Mouse (Mus musculus): Measurements from ENCODE around the gene Mlxipl. TPM values are rescaled to one million over a fixed set of nuclear protein-coding genes. Genes with fewer than 3 reads are reported as not detected.
A peak's percentile ranks its signal among the peaks of the same experiment; 100 is the strongest.

The Mlxipl gene
- total and polyA plus RNA-seq, 3 experiments = 24.2 to 49.0 (median 25.9) TPM

DNA sequence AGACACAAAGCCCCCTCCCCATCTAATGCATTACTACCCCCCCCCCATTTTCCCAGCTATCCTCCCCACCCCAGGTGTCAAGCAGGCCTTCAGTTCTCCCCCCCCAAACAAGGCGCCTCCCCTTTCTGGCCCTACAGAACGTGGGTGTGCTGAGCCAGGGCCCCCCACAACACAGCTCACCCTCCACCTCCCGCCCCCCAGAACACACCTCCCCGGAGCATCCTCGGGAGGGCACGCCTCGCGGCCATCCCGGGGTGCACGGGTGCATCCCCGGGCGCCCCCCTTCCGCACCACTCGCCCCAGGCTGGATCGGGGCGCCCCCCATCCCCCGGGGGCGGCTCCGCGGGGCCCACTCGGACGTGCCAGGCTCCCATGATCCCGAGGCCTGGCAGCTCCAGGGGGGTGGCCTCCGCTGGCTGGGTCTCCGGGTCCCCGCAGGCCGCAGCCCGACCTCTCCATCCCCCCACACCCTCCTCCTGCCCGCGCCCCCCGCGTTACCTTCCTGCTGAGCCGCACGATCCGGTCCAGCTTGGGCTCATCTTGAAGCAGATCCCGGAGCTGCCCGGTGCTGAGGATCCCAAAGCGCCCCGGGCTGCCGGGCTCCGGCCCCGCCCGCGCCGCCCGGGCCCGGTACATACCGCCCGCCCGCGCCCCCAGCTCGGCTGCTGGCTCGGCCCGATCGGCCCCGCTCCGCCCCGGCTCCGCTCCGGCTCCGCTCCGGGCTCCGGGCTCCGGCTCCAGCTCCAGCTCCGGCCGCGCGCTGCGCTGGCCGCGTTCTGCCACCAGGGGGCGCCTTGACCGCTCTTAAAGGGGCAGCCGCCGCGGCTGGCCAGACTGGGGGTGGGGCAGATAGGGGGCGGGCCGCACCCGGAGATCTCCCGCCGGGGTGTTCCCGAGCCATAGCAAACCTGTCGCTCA lies 11.9 kb upstream of the Mlxipl start, which contains the start of gene Vps37d:
TSS of gene Vps37d (minus strand) at position 703 of the 918 bp plus-strand sequence.
- no peaks in the 10 kb centered on the region for H3K36me3 ChIP-seq (ENCODE audit: control insufficient read depth, insufficient read depth, low read length)
- H3K4me1 ChIP-seq (ENCODE audit: control insufficient read depth, insufficient read depth, low read length) = no peaks in the 10 kb centered on the region
- peak; percentile 79 for TF ChIP-seq CTCF (IDR thresholded peaks at IDR 0.05)
- TF ChIP-seq POLR2A (IDR thresholded peaks at IDR 0.05; ENCODE audit: insufficient read depth, low read depth, low read length) = no peak
- peak within 1 kb of the TSS; percentile 48 for H3K27ac ChIP-seq
- H3K27me3 ChIP-seq (ENCODE audit: control insufficient read depth, insufficient read depth, low read length) = no peaks in the 10 kb centered on the region
- 1% methylated on average over 74 of the region's 83 CpGs for WGBS
- peak within 1 kb of the TSS; percentile 74 for H3K9ac ChIP-seq (ENCODE audit: low read depth, low read length)
- peak within 1 kb of the TSS; percentile 68 for H3K4me3 ChIP-seq
- intact Hi-C loops (cut with DNase I) = loop anchor here (1.0 kb wide), 1 partner anchor 113 kb away; no protein-coding TSS in a partner anchor
- peak; percentile 92 to 98 for DNase-seq
- H3K79me2 ChIP-seq (replicated peaks; ENCODE audit: control insufficient read depth, insufficient read depth, low read length) = no peaks in the 10 kb centered on the region

DNA sequence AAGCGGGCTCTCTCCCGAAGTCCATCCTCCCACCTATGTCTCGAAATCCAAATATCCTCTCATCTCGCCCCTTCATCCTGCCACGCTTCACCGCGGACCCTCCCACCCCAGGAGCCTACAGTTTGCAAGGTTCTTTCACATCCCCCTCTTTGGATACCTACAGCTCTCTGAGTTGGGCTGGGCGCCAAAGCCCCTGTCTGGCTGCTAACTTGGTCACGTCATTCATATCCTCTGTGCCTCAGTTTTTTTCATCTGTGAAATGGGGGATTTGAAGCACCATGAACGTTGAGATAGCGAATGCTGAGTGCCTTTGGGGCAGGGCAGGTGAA lies 11.2 kb upstream of the Mlxipl start:
- no peak overlapping the region for H3K27ac ChIP-seq
- no peak for TF ChIP-seq EP300 (IDR thresholded peaks at IDR 0.05; ENCODE audit: insufficient read depth, low read depth, low read length)
- no peak for TF ChIP-seq CTCF (IDR thresholded peaks at IDR 0.05)
- TF ChIP-seq POLR2A (IDR thresholded peaks at IDR 0.05; ENCODE audit: insufficient read depth, low read depth, low read length) = no peak
- H3K4me1 ChIP-seq (ENCODE audit: control insufficient read depth, insufficient read depth, low read length) = no peaks in the 10 kb centered on the region
- H3K9ac ChIP-seq (ENCODE audit: low read depth, low read length) = no peak overlapping the region
- no peak for DNase-seq
- intact Hi-C loops (cut with DNase I) = loop anchor here (1.0 kb wide), 1 partner anchor 113 kb away; no protein-coding TSS in a partner anchor
- no peaks in the 10 kb centered on the region for H3K27me3 ChIP-seq (ENCODE audit: control insufficient read depth, insufficient read depth, low read length)
- WGBS = 2% methylated on average over 11 of the region's 11 CpGs
- H3K4me3 ChIP-seq = peak overlapping the region; percentile 68
- H3K36me3 ChIP-seq (ENCODE audit: control insufficient read depth, insufficient read depth, low read length) = no peaks in the 10 kb centered on the region
- no peaks in the 10 kb centered on the region for H3K79me2 ChIP-seq (replicated peaks; ENCODE audit: control insufficient read depth, insufficient read depth, low read length)

DNA sequence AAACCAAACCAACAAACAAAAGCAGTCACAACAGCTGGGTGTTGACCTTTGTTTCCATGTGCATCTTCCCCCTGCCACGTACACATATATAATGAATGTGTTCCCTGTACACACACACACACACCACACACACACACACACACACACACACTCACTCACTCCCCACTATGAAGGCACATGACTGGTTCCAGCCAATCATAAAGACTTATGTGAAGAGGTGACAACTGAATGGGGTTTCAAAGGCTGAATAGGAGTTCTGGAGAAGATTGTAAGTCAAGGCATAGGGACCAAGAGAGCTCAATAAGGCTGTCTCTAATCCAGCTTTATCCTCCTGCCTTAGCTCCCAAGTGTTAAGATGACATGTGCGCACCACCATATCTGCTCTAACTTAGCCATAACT lies 10.1 kb upstream of the Mlxipl start:
- TF ChIP-seq EP300 (IDR thresholded peaks at IDR 0.05; ENCODE audit: insufficient read depth, low read depth, low read length) = no peak
- Histone ChIP-seq H3K9ac (ENCODE audit: low read depth, low read length) (no peak overlapping the region), H3K4me3 (no peak overlapping the region), H3K4me1 (ENCODE audit: control insufficient read depth, insufficient read depth, low read length) (no peaks in the 10 kb centered on the region), H3K27ac (no peak overlapping the region), H3K27me3 (ENCODE audit: control insufficient read depth, insufficient read depth, low read length) (no peaks in the 10 kb centered on the region), H3K36me3 (ENCODE audit: control insufficient read depth, insufficient read depth, low read length) (no peaks in the 10 kb centered on the region), H3K79me2 (replicated peaks; ENCODE audit: control insufficient read depth, insufficient read depth, low read length) (no peaks in the 10 kb centered on the region)
- WGBS = 84% methylated on average over 2 of the region's 2 CpGs
- intact Hi-C loops (cut with DNase I) = no loop called here
- DNase-seq = no peak

DNA sequence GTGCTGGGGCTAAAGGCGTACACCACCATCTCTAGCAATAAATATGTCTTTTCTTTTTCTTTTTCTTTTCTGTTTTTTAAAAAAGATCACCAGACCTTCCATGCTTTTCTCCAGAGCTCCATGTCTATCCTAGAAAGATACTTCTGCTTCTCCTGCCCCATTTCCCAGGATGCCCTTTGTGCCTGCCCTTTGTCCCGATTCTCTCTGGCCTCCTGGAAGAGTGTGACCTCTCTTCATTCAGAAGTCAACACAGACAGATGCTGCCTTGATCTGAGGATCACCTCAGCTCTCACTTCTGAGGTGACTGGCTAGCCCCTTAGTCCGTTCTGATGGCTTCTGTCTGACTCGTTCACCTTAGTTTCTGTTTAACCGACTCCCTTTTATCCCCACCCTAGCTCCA lies 9.2 kb upstream of the Mlxipl start:
- Histone ChIP-seq H3K4me1 (ENCODE audit: control insufficient read depth, insufficient read depth, low read length) (no peaks in the 10 kb centered on the region), H3K27me3 (ENCODE audit: control insufficient read depth, insufficient read depth, low read length) (no peaks in the 10 kb centered on the region), H3K9ac (ENCODE audit: low read depth, low read length) (no peak overlapping the region), H3K79me2 (replicated peaks; ENCODE audit: control insufficient read depth, insufficient read depth, low read length) (no peaks in the 10 kb centered on the region), H3K4me3 (no peak overlapping the region), H3K36me3 (ENCODE audit: control insufficient read depth, insufficient read depth, low read length) (no peaks in the 10 kb centered on the region), H3K27ac (no peak overlapping the region)
- no peak for DNase-seq
- intact Hi-C loops (cut with DNase I) = no loop called here
- WGBS = 83% methylated on average over 5 of the region's 5 CpGs
- TF ChIP-seq CTCF (IDR thresholded peaks at IDR 0.05) = no peak
- no peak for TF ChIP-seq EP300 (IDR thresholded peaks at IDR 0.05; ENCODE audit: insufficient read depth, low read depth, low read length)
- TF ChIP-seq POLR2A (IDR thresholded peaks at IDR 0.05; ENCODE audit: insufficient read depth, low read depth, low read length) = no peak

DNA sequence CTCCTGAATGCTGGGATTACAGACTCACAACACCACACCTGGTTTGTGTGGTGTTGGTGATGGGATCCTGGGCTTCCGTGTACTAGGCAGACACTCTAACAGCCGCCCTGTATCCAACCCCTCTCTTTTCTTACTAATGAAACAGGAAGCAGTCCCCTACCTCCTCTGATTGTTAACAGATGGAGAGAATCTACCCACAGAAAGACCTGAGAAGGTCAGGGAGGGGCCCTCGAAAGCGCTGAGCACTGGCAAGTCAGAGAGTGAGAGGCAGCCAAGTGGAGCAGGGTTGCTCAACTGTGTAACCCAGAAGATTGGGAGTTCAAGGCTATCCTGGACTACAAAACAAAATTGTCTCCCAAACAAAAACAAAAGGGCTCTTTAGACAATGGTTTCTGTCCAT lies 2.8 kb upstream of the Mlxipl start:
- H3K36me3 ChIP-seq (ENCODE audit: control insufficient read depth, insufficient read depth, low read length) = no peaks in the 10 kb centered on the region
- H3K4me1 ChIP-seq (ENCODE audit: control insufficient read depth, insufficient read depth, low read length) = no peaks in the 10 kb centered on the region
- WGBS = 44% methylated on average over 4 of the region's 4 CpGs
- peaks cover 10% of the 10 kb centered on the region; the same call in 1 of the 2 replicates for H3K27me3 ChIP-seq (ENCODE audit: control insufficient read depth, insufficient read depth, low read length)
- no peaks in the 10 kb centered on the region for H3K79me2 ChIP-seq (replicated peaks; ENCODE audit: control insufficient read depth, insufficient read depth, low read length)
- no peak for DNase-seq
- no peak overlapping the region for H3K4me3 ChIP-seq
- TF ChIP-seq POLR2A (IDR thresholded peaks at IDR 0.05; ENCODE audit: insufficient read depth, low read depth, low read length) (no peak), CTCF (IDR thresholded peaks at IDR 0.05) (no peak), EP300 (IDR thresholded peaks at IDR 0.05; ENCODE audit: insufficient read depth, low read depth, low read length) (no peak)
- no peak overlapping the region for H3K27ac ChIP-seq
- H3K9ac ChIP-seq (ENCODE audit: low read depth, low read length) = no peak overlapping the region
- intact Hi-C loops (cut with DNase I) = no loop called here

DNA sequence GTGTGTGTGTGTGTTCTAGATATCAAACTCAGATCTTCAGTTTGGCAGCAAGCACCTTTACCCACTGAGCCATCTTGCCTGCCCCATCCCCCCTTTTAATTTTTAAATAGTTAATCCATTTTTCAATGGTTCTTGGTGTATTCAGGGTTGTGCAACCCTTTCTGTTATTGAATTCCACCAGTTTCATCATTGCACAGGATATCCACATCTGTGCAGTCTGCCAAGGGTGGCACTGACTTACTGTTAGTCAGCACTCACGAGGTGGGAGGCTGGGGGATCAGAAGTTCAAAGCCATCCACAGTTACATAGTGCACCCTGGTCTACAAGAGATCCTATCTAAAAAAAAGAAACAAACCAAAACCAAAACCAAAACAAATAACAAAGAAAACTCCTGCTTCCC lies 11.3 kb downstream of the Mlxipl start:
- no peak overlapping the region for H3K4me3 ChIP-seq
- DNase-seq = no peak
- no peak for TF ChIP-seq POLR2A (IDR thresholded peaks at IDR 0.05; ENCODE audit: insufficient read depth, low read depth, low read length)
- no peak for TF ChIP-seq EP300 (IDR thresholded peaks at IDR 0.05; ENCODE audit: insufficient read depth, low read depth, low read length)
- no peak for TF ChIP-seq CTCF (IDR thresholded peaks at IDR 0.05)
- WGBS = 38% methylated on average over 1 of the region's 1 CpGs
- H3K4me1 ChIP-seq (ENCODE audit: control insufficient read depth, insufficient read depth, low read length) = no peaks in the 10 kb centered on the region
- no peak overlapping the region for H3K27ac ChIP-seq
- H3K27me3 ChIP-seq (ENCODE audit: control insufficient read depth, insufficient read depth, low read length) = peaks cover 2% of the 10 kb centered on the region
- H3K9ac ChIP-seq (ENCODE audit: low read depth, low read length) = no peak overlapping the region
- intact Hi-C loops (cut with DNase I) = no loop called here
- no peaks in the 10 kb centered on the region for H3K79me2 ChIP-seq (replicated peaks; ENCODE audit: control insufficient read depth, insufficient read depth, low read length)
- H3K36me3 ChIP-seq (ENCODE audit: control insufficient read depth, insufficient read depth, low read length) = no peaks in the 10 kb centered on the region
